Mouse (Mus musculus): ENCODE results near the gene Rtl8b. TPM values are rescaled to one million over a fixed set of nuclear protein-coding genes. Genes with fewer than 3 reads are reported as not detected.

Gene Rtl8b
- total RNA-seq, 2 experiments from 2014 or later: 87.7 to 93.6 TPM

Other genes starting within 250 kb of the Rtl8b start
- gene Etd, start 235.5 kb downstream of the Rtl8b start, total RNA-seq (2021): not detected
- 10 to 100 TPM; 83.5 to 86.7 TPM for gene Rtl8c, start 62.4 kb downstream of the Rtl8b start, total RNA-seq (2021)
- not detected for gene Gm14597, start 61.4 kb downstream of the Rtl8b start, total RNA-seq (2021)
- gene Rtl8a, start 26.7 kb downstream of the Rtl8b start, total RNA-seq (2021): 100 to 1,000 TPM; 140 to 145 TPM
- not detected for gene 4930502E18Rik, start 54.4 kb upstream of the Rtl8b start, total RNA-seq (2021)
- not detected for gene 1700013H16Rik, start 87.4 kb upstream of the Rtl8b start, total RNA-seq (2021)
- gene Zfp36l3, start 106.0 kb upstream of the Rtl8b start, total RNA-seq (2021): not detected
- 1 to 10 TPM; 1.3 to 1.4 TPM for gene Xlr, start 127.3 kb upstream of the Rtl8b start, total RNA-seq (2021)

Data from adrenal gland, postnatal 10 days (tissue).